Mouse (Mus musculus) CH12.LX (cell line): ENCODE results near the gene Gm27021. TPM values are rescaled to one million over a fixed set of nuclear protein-coding genes. Genes with fewer than 3 reads are reported as not detected.

ENCODE experiments used
- DNase-seq: peaks from one replicate; pipeline ENCODE4 v3.0.0-alpha.2; 2013; ENCODE audit errors: extremely low read depth
- H3K27ac ChIP-seq: 2 replicates; pipeline ENCODE4 v1.5.1; 2012; ENCODE audit warnings: low read depth, mild to moderate bottlenecking, control low read depth, moderate library complexity; ENCODE audit not compliant: insufficient read depth
- H3K27me3 ChIP-seq: replicated peaks from 2 replicates; pipeline ENCODE3; 2012; ENCODE audit warnings: inconsistent platforms
- H3K36me3 ChIP-seq, 2 experiments: replicated peaks in 1 of 2; 2 replicates each; pipeline versions ENCODE3 to v1.6.1; 2012; ENCODE audit warnings: inconsistent platforms in 1 of 2, low read length in 1 of 2, mild to moderate bottlenecking in 1 of 2, mixed read lengths in 1 of 2, moderate library complexity in 1 of 2; ENCODE audit not compliant: control insufficient read depth in 1 of 2, insufficient read depth in 1 of 2
- H3K4me1 ChIP-seq, 2 experiments: 2 replicates each; pipeline ENCODE4 v1.6.1; 2012; ENCODE audit warnings: inconsistent platforms in 1 of 2, moderate library complexity in 1 of 2; ENCODE audit not compliant: insufficient read depth in 2 of 2, control insufficient read depth in 1 of 2
- H3K4me2 ChIP-seq: 2 replicates; pipeline ENCODE4 v1.6.1; 2012; ENCODE audit warnings: low read depth, mild to moderate bottlenecking, control low read depth; ENCODE audit not compliant: poor library complexity, insufficient read depth, severe bottlenecking
- H3K4me3 ChIP-seq, 3 experiments: fragments of 150-350 bp in 1 of 3; sonication (generic) in 1 of 3; replicated peaks in 1 of 3; 2 replicates each; pipeline versions ENCODE3 to v1.5.1; 2011 to 2012; ENCODE audit warnings: low read depth in 2 of 3, low read length in 2 of 3, mild to moderate bottlenecking in 2 of 3, moderate library complexity in 2 of 3, control low read depth in 1 of 3, improper control_type of control experiment in 1 of 3, inconsistent platforms in 1 of 3, mixed read lengths in 1 of 3; ENCODE audit not compliant: poor library complexity in 1 of 3
- H3K79me2 ChIP-seq: replicated peaks from 2 replicates; pipeline ENCODE4 v1.6.1; 2012; ENCODE audit warnings: mild to moderate bottlenecking, moderate library complexity; ENCODE audit not compliant: control insufficient read depth, poor library complexity, insufficient read depth, severe bottlenecking; ENCODE audit errors: extremely low read depth
- H3K9ac ChIP-seq: 2 replicates; pipeline ENCODE4 v1.6.1; 2012; ENCODE audit warnings: low read depth, mild to moderate bottlenecking, control low read depth, moderate library complexity; ENCODE audit not compliant: insufficient read depth
- H3K9me3 ChIP-seq: replicated peaks from 2 replicates; pipeline ENCODE3; 2012; ENCODE audit warnings: low read length, inconsistent platforms, mixed read lengths
- BHLHE40 ChIP-seq: IDR thresholded peaks from 2 replicates; pipeline ENCODE4 v1.6.1; 2011; ENCODE audit warnings: mild to moderate bottlenecking, low read depth, low read length, improper control_type of control experiment
- CHD2 ChIP-seq: IDR thresholded peaks from 2 replicates; pipeline ENCODE4 v1.6.1; 2011; ENCODE audit warnings: low read length, improper control_type of control experiment
- CTCF ChIP-seq, 2 experiments: IDR thresholded peaks in 1 of 2; conservative IDR thresholded peaks in 1 of 2; 2 replicates each; pipeline ENCODE4 v1.5.1; 2011 to 2012; ENCODE audit warnings: low read depth in 2 of 2, low read length in 2 of 2, improper control_type of control experiment in 1 of 2, inconsistent platforms in 1 of 2, mild to moderate bottlenecking in 1 of 2, moderate library complexity in 1 of 2
- HCFC1 ChIP-seq: IDR thresholded peaks from 2 replicates; pipeline ENCODE4 v1.6.1; 2012; ENCODE audit warnings: low read depth, mild to moderate bottlenecking, inconsistent platforms, low read length, improper control_type of control experiment
- JUND ChIP-seq: conservative IDR thresholded peaks from 2 replicates; pipeline ENCODE4 v1.6.1; 2011; ENCODE audit warnings: low read depth, low read length, improper control_type of control experiment
- MAX ChIP-seq: IDR thresholded peaks from 2 replicates; pipeline ENCODE4 v1.6.1; 2011; ENCODE audit warnings: low read length, improper control_type of control experiment
- MXI1 ChIP-seq: IDR thresholded peaks from 2 replicates; pipeline ENCODE4 v1.6.1; 2011; ENCODE audit warnings: mild to moderate bottlenecking, low read depth, low read length, improper control_type of control experiment
- MYC ChIP-seq: IDR thresholded peaks from 2 replicates; pipeline ENCODE4 v1.6.1; 2011; ENCODE audit warnings: low read depth, mild to moderate bottlenecking, improper control_type of control experiment, low read length
- NELFE ChIP-seq: IDR thresholded peaks from 2 replicates; pipeline ENCODE4 v1.6.1; 2011; ENCODE audit warnings: low read depth, low read length, improper control_type of control experiment
- PAX5 ChIP-seq: IDR thresholded peaks from 2 replicates; pipeline ENCODE4 v1.6.1; 2012; ENCODE audit warnings: low read length, inconsistent platforms, mixed read lengths
- POLR2A ChIP-seq: IDR thresholded peaks from 2 replicates; pipeline ENCODE4 v1.6.1; 2011; ENCODE audit warnings: low read depth, mild to moderate bottlenecking, improper control_type of control experiment, low read length
- RAD21 ChIP-seq: IDR thresholded peaks from 2 replicates; pipeline ENCODE4 v1.6.1; 2011; ENCODE audit warnings: low read depth, mild to moderate bottlenecking, low read length, improper control_type of control experiment, moderate library complexity
- SMC3 ChIP-seq: IDR thresholded peaks from 2 replicates; pipeline ENCODE4 v1.6.1; 2011; ENCODE audit warnings: low read depth, low read length, improper control_type of control experiment
- TCF12 ChIP-seq: IDR thresholded peaks from 2 replicates; pipeline ENCODE4 v1.6.1; 2014; ENCODE audit warnings: low read depth, mild to moderate bottlenecking, inconsistent platforms, low read length, improper control_type of control experiment
- USF1 ChIP-seq: IDR thresholded peaks from 2 replicates; pipeline ENCODE4 v1.6.1; 2014; ENCODE audit warnings: low read depth, mild to moderate bottlenecking, inconsistent platforms, low read length, improper control_type of control experiment
- dilution Hi-C: fragments of 300-500 bp; cut with MboI; formaldehyde crosslinking; loops from 2 replicates; pipeline ENCODE4 v1.14.3; 2020; ENCODE audit warnings: low sequenced_read_pairs; ENCODE audit not compliant: extremely low pct_unique_long_range_greater_than_20kb, extremely low pct_ligation_motif_present
- in situ Hi-C: fragments of 300-500 bp; cut with MboI; formaldehyde crosslinking; loops from 3 replicates; pipeline ENCODE4 v1.14.3; 2019; ENCODE audit warnings: low sequenced_read_pairs, low pct_ligation_motif_present, low pct_unique_long_range_greater_than_20kb, mixed read lengths
- polyA plus RNA-seq: library from polyadenylated mRNA; unstranded; fragments of >175 nt; gene quantifications from 2 replicates; pipeline ENCODE4 v1.2.1, GENCODE M21; 2012; ENCODE audit warnings: low read depth; ENCODE audit not compliant: insufficient read length
- total RNA-seq, 2 experiments: library from RNA; depleted of rRNA; stranded (reverse); fragments of 300-350 nt in 1 of 2; fragments of >200 nt in 1 of 2; gene quantifications; 2 replicates each; pipeline ENCODE4 v1.2.3; 2012 to 2014

Gene Gm27021
- total and polyA plus RNA-seq, 3 experiments, result 1.0 to 1.1 TPM; not detected in 1

GRCm38 (mm10) chr8:120607460-120607859 lies 60.4 kb downstream of the Gm27021 start:
- H3K27ac ChIP-seq, result no peak overlapping the region
- no peak for TF ChIP-seq CHD2
- no peak for TF ChIP-seq CTCF (conservative IDR thresholded peaks at IDR 0.05 in 1 of 2, IDR thresholded peaks at IDR 0.05 in 1 of 2; ENCODE audit: low read depth in 2 of 2, low read length in 2 of 2)
- no peak for TF ChIP-seq MXI1
- 0 out of 2 replicates have a peak, but pooled peaks have one; percentile 12 for TF ChIP-seq BHLHE40
- no peak for TF ChIP-seq MYC
- TF ChIP-seq, all 38 proteins: peak for 1
- dilution Hi-C loops (no loop called here), in situ Hi-C loops (no loop called here)
- Histone ChIP-seq H3K36me3 (no peaks in the 10 kb centered on the region), H3K9me3 (peaks cover 8% of the 10 kb centered on the region), H3K79me2 (no peaks in the 10 kb centered on the region), H3K4me3 (peak overlapping the region; percentile 7 to 34 (median 29)), H3K4me2 (peak overlapping the region; percentile 86), H3K27me3 (peaks cover 37% of the 10 kb centered on the region), H3K9ac (no peak overlapping the region), H3K4me1 (peaks cover 7 to 14% of the 10 kb centered on the region in 2 experiments)
- peak; percentile 34 for DNase-seq

GRCm38 (mm10) chr8:120602672-120603071 lies 65.2 kb downstream of the Gm27021 start:
- peaks cover 5% of the 10 kb centered on the region for H3K27me3 ChIP-seq
- no peak overlapping the region for H3K9ac ChIP-seq
- no peak overlapping the region for H3K4me3 ChIP-seq
- H3K4me2 ChIP-seq, result no peak overlapping the region
- TF ChIP-seq JUND (no peak), MAX (no peak), USF1 (no peak), HCFC1 (no peak), PAX5 (no peak), NELFE (no peak), TCF12 (no peak)
- TF ChIP-seq, all 38 proteins: peak for 0
- Histone ChIP-seq H3K9me3 (peaks cover 5% of the 10 kb centered on the region), H3K79me2 (no peaks in the 10 kb centered on the region), H3K4me1 (peaks cover 5 to 6% of the 10 kb centered on the region in 2 experiments), H3K36me3 (no peaks in the 10 kb centered on the region), H3K27ac (no peak overlapping the region)
- no peak for DNase-seq
- dilution Hi-C loops, result no loop called here
- in situ Hi-C loops, result no loop called here

- peak; percentile 67 for TF ChIP-seq RAD21
- TF ChIP-seq CTCF (conservative IDR thresholded peaks at IDR 0.05 in 1 of 2, IDR thresholded peaks at IDR 0.05 in 1 of 2; ENCODE audit: low read depth in 2 of 2, low read length in 2 of 2), result peak; percentile 77 to 84
- TF ChIP-seq SMC3, result peak; percentile 37; the same call in 1 of the 2 replicates
- TF ChIP-seq POLR2A, result no peak
- dilution Hi-C loops, result no loop called here
- Histone ChIP-seq H3K4me3 (no peak overlapping the region), H3K9me3 (peaks cover 7% of the 10 kb centered on the region), H3K9ac (no peak overlapping the region), H3K27ac (no peak overlapping the region), H3K27me3 (peaks cover 2% of the 10 kb centered on the region), H3K4me2 (no peak overlapping the region), H3K36me3 (no peaks in the 10 kb centered on the region), H3K79me2 (no peaks in the 10 kb centered on the region), H3K4me1 (0 out of 4 replicates have a peak, but pooled peaks cover 0 to 3% of the 10 kb centered on the region in 2 experiments)
- in situ Hi-C loops, result no loop called here
- DNase-seq, result peak; percentile 63
Measured at GRCm38 (mm10) chr8:120599504-120599903, 68.4 kb downstream of the Gm27021 start.
